Mouse (Mus musculus): ENCODE measurements around the gene Ppp2r2c. TPM values are rescaled to one million over a fixed set of nuclear protein-coding genes. Genes with fewer than 3 reads are reported as not detected.

The Ppp2r2c gene
- total RNA-seq, 2 experiments from 2014 or later: 500 to 508 TPM

GRCm38 (mm10) chr5:36893263-36893662 lies 24.9 kb downstream of the Ppp2r2c start:
- intact Hi-C loops (cut with DNase I): loop anchor here (1.0 to 2.0 kb wide), 2 partner anchors 24 to 54 kb away; no protein-coding TSS in a partner anchor
- peak; percentile 71 to 96 for DNase-seq (ENCODE audit: low spot score in 2 of 2)

- intact Hi-C loops (cut with DNase I): no loop called here
These were observed 25.8 kb downstream of the Ppp2r2c start for GRCm38 (mm10) chr5:36894070-36894469.

GRCm38 (mm10) chr5:36894604-36895368 lies 26.5 kb downstream of the Ppp2r2c start:
- intact Hi-C loops (cut with DNase I): no loop called here
- no peak for DNase-seq (ENCODE audit: low spot score in 2 of 2)

More at GRCm38 (mm10) chr5:36894070-36894469, 25.8 kb downstream of the Ppp2r2c start:
- peak in 1 of 2 experiments; percentile 59 for DNase-seq (ENCODE audit: low spot score in 2 of 2)

- peak in 1 of 2 experiments; percentile 70 for DNase-seq (ENCODE audit: low spot score in 2 of 2)
These were observed 27.6 kb downstream of the Ppp2r2c start for GRCm38 (mm10) chr5:36895621-36896573.

GRCm38 (mm10) chr5:36897999-36898398 lies 29.7 kb downstream of the Ppp2r2c start:
- intact Hi-C loops (cut with DNase I): no loop called here
- no peak for DNase-seq (ENCODE audit: low spot score in 2 of 2)

More at GRCm38 (mm10) chr5:36895621-36896573, 27.6 kb downstream of the Ppp2r2c start:
- intact Hi-C loops (cut with DNase I): no loop called here

GRCm38 (mm10) chr5:36898415-36899109 lies 30.2 kb downstream of the Ppp2r2c start:
- DNase-seq (ENCODE audit: low spot score in 2 of 2): peak in 1 of 2 experiments; percentile 40
- intact Hi-C loops (cut with DNase I): no loop called here

- DNase-seq (ENCODE audit: low spot score in 2 of 2): no peak
- intact Hi-C loops (cut with DNase I): no loop called here
These were observed 31.1 kb downstream of the Ppp2r2c start for GRCm38 (mm10) chr5:36899392-36899791.

GRCm38 (mm10) chr5:36900189-36900619 lies 31.9 kb downstream of the Ppp2r2c start:
- intact Hi-C loops (cut with DNase I): no loop called here
- DNase-seq (ENCODE audit: low spot score in 2 of 2): no peak

- intact Hi-C loops (cut with DNase I): no loop called here
These were observed 34.5 kb downstream of the Ppp2r2c start for GRCm38 (mm10) chr5:36902807-36903206.

GRCm38 (mm10) chr5:36904131-36904530 lies 35.8 kb downstream of the Ppp2r2c start:
- intact Hi-C loops (cut with DNase I): no loop called here
- no peak for DNase-seq (ENCODE audit: low spot score in 2 of 2)

More at GRCm38 (mm10) chr5:36902807-36903206, 34.5 kb downstream of the Ppp2r2c start:
- DNase-seq (ENCODE audit: low spot score in 2 of 2): no peak

GRCm38 (mm10) chr5:36904703-36905102 lies 36.4 kb downstream of the Ppp2r2c start:
- intact Hi-C loops (cut with DNase I): no loop called here
- DNase-seq (ENCODE audit: low spot score in 2 of 2): no peak

- no peak for DNase-seq (ENCODE audit: low spot score in 2 of 2)
- intact Hi-C loops (cut with DNase I): no loop called here
These were observed 36.9 kb downstream of the Ppp2r2c start for GRCm38 (mm10) chr5:36905216-36905615.

GRCm38 (mm10) chr5:36907695-36908094 lies 39.4 kb downstream of the Ppp2r2c start:
- intact Hi-C loops (cut with DNase I): no loop called here
- DNase-seq (ENCODE audit: low spot score in 2 of 2): no peak

GRCm38 (mm10) chr5:36909545-36909944 lies 41.2 kb downstream of the Ppp2r2c start:
- no peak for DNase-seq (ENCODE audit: low spot score in 2 of 2)
- intact Hi-C loops (cut with DNase I): no loop called here

- no peak for DNase-seq (ENCODE audit: low spot score in 2 of 2)
- intact Hi-C loops (cut with DNase I): no loop called here
These were observed 42.7 kb downstream of the Ppp2r2c start for GRCm38 (mm10) chr5:36910980-36911379.

GRCm38 (mm10) chr5:36911759-36912352 lies 43.5 kb downstream of the Ppp2r2c start:
- intact Hi-C loops (cut with DNase I): no loop called here
- DNase-seq (ENCODE audit: low spot score in 2 of 2): peak in 1 of 2 experiments; percentile 82

GRCm38 (mm10) chr5:36912602-36913310 lies 44.4 kb downstream of the Ppp2r2c start:
- intact Hi-C loops (cut with DNase I): no loop called here
- DNase-seq (ENCODE audit: low spot score in 2 of 2): no peak

- intact Hi-C loops (cut with DNase I): no loop called here
These were observed 46.9 kb downstream of the Ppp2r2c start for GRCm38 (mm10) chr5:36915256-36915655.

GRCm38 (mm10) chr5:36916581-36916980 lies 48.3 kb downstream of the Ppp2r2c start:
- intact Hi-C loops (cut with DNase I): no loop called here
- DNase-seq (ENCODE audit: low spot score in 2 of 2): no peak

More at GRCm38 (mm10) chr5:36915256-36915655, 46.9 kb downstream of the Ppp2r2c start:
- no peak for DNase-seq (ENCODE audit: low spot score in 2 of 2)
